Mouse (Mus musculus): ENCODE data around the gene Rnf217.

DNA sequence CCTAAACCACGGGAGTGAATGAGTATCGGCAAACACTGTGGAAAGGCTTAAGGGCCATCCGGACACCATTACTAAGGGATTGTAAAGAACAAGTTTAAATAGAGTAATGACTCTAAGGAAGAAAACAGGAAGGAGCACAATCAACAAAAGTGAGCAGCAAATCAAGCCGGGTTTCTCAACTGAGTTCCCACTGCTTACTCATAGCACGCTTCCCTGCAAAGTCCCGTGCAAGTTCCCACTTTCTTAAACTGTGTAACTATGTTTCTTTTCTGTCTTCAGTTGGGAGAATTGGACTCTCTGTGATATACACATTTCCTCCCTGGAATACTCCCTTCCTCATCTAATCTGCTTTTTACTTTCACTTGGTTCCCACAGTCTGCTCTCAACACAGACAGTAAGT, 8.9 kb downstream of the Rnf217 start:
- TF ChIP-seq CTCF (IDR thresholded peaks at IDR 0.05; ENCODE audit: extremely low read depth, insufficient read depth, insufficient read length, insufficient replicate concordance) (no peak), POLR2A (IDR thresholded peaks at IDR 0.05; ENCODE audit: low read depth, low read length) (no peak)

Data from spleen, adult 2 months (tissue).